Mouse (Mus musculus) urinary bladder, postnatal 36 days (tissue): Measurements from ENCODE around the gene Nav3.

ENCODE experiments used
- DNase-seq, 2 experiments: peaks; one replicate each; pipeline ENCODE4 v3.0.0; 2022; ENCODE audit warnings: low spot score in 2 of 2, mixed read lengths in 1 of 2

The Nav3 gene

DNA sequence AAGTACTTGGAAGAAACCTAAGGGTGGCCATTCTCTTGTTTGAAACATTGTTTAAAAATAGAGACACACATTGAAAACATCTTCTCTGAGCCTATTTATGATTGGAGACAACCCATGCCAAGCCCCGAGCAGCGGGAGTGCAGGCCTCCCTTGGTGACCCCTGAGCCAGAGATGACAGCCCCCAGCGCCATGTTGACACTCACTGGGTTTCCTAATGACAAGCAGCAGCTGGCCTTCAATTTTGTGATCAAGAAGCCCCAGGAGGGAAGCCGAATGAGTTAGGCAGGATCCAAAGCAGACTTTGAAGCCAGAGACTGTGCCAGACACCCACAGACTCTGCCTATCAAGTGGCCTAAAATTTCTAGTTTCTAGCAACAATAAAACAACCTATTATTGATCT lies 263.1 kb downstream of the Nav3 start:
- DNase-seq = no peak

DNA sequence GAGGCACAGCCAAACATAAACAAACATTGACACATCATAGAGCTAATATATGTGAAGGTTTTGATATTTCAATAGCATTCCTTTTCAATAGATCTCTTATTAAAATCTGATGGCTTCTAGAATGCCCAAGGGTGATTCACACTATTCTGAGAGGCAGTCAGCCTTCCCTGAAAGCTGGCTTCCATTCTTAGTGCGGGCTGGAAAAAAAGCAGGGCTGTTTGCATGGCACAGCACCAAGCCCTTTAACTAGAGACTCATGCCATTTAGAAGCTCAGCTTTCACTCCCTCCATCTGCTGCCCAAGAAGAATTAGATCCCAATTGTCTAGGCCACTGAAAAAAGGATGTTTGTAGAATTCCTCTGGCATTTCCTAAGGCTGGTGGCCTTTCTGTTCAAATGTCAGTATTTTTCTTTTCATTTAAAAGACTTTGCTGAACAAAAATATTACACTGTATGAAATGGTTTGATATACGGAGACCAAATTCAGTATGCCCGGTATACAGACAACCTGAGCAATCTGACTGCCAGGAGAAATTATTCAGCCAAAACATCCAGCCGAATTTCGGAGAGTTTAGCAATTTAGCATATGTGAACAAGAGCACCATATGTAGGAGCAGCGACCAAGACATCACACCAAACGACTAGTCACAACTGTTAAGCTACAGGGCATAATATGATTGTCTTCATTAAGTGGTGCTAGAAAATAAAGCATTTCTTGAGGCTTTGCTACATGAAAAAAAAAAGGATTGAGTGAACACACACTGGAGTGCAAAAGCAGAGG lies 263.8 kb downstream of the Nav3 start:
- DNase-seq = no peak

DNA sequence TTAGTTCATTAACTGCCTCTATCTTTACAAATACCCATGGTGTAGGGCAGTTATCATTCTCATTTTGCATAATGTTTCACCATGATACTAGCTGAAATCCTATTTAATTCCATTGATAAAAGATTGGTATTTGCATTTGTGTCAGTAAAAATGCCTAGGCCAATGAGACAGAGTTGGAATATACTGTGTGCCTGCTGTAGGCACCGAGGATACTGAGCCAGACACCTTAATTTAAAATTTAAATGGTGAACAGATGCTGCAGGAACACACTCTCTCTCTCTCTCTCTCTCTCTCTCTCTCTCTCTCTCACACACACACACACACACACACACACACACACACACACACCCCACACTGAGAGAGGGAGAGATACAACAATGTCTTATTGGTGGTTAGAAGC lies 269.8 kb downstream of the Nav3 start:
- no peak for DNase-seq

DNA sequence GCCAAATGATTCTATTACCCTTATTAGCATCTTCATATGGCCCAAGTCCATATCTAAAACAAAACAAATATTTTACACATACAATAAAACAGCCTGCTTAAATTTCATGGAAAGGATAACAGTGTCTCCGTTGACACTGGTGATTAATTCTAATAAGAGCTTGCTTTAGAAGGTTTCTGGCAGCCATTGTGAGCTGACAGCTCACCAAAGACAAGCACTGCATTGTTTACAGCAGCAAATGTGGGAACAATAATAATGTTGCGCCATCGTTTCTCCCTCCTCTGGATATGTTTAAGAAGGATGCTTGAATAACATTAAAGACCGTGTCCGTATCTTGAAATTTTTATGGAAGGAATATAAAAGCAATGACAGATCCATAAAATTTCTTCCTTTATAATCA lies 280.1 kb downstream of the Nav3 start:
- no peak for DNase-seq

DNA sequence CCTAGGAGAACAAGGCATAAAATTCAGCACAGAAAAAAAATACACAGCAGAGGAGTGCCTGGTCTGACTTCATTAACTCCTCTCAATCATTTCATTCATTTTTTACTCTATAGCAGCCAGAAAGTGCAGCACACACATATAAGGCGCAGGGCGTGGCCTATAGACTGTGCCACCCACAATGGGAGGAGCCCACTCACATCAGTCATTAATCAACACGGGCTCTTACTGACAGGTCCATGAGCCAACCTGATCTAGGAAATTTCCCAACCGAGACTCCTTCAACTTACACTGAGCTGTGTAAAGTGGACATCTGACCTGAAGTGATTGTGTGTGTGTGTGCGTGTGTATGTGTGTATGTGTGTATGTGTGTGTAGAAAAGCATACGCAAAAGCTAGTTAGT lies 286.6 kb downstream of the Nav3 start:
- DNase-seq = no peak

DNA sequence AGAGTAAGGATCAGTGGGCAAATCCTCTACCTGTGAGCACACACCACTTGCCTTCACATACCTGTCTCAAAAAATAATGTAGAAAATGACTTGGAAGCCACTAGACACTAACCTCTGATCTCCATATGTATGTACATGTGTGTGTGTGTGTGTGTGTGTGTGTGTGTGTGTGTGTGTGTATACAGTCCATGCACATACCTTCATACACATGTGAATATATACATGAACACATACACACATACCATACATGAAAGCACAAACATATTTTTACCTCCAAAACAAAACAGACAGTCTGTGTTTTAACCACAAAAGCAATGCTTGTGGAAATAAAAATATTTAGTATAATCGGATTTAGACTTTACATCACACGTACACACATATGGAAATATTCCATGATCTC lies 287.1 kb downstream of the Nav3 start:
- no peak for DNase-seq

DNA sequence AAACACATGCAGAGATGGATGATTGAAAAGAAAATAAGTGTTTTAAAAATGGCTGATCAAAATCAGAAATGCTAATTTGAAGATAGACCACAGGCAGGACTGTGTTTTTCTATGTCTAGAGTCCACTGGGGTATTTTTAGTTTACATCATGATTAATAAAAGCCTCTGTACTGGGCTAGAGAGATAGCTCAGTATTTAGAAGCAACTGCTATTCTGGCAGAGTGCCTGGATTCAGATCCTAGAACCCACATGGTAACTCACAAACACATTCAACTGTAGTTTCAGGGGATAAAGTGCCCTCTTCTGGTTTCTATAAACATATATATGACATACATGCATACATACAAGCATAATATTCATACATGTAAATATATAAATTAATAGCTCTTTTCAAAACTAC lies 293.4 kb downstream of the Nav3 start:
- no peak for DNase-seq

DNA sequence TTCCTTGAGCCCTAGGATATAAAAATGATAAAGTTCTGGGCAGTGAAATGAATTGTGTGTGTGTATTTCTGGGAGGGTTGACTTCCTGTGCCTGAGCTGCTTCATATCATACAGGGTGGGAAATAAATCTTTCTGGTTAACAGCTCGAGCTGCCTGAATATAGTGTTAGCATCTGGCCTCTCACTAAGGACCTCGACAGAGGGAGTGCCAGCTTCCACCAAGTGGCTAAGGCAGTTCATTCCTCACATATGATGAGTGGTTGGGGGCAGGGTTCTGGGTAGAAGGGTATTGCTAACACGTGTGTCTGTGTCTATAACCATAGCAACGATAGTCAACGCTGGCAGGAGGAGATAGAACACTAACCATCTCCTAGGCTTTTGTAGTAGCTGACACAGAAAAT lies 295.1 kb downstream of the Nav3 start:
- DNase-seq = no peak

DNA sequence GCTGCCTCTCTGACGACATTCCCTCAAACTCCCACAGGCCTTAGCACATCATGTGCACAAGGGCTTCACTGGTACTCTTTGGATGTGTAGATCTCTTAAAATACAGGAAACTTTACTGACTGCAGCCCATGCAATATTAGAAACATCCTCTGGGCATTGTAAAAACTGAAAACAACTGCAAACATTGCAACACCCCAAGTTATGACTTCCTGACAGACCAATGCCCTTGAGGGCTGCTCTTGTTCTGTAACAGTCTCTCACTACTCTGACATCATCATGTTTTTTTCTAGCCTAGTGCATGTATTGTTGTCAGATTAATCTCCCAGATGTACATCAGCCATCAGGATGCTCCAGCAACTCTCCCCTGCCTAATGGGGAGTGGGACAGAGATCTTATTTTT lies 296.5 kb downstream of the Nav3 start:
- DNase-seq = no peak

DNA sequence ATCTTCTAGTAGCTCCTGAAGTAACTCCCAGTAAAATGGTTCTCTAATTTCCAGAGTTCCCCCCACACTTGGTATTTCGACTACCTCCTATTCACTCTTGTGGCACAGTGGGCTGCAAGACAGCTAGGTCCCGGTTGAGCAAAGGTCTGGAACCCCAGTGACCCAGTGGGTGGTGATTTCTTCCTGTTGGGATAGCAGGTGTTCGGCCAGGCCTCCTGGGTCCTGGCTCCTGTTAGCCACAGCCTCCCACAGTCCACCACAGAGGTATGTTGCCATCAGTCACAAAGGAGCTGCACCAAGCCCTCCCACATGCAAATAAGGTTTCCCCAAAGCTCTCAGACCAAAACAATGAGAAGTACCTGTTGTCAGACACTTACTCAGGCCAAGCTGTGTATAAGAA lies 297.9 kb downstream of the Nav3 start:
- no peak for DNase-seq

DNA sequence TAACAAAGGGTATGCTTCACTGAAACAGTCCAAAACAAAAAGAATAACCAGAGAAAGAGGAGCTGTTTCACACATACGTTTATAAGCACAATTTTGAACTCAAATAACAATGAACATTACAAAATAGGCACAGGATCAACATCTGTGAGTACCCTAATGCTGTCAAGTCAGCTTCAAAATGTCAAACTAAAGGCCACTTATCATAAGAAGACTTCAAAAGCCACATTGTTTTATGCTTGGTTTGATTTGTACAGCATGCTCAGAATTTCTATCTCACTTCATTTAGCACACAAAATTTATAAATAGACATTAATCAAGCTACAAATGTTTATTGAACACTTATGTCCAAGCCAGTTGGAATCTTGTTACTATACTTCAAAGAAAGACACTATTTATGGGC lies 299.6 kb downstream of the Nav3 start:
- DNase-seq = no peak

DNA sequence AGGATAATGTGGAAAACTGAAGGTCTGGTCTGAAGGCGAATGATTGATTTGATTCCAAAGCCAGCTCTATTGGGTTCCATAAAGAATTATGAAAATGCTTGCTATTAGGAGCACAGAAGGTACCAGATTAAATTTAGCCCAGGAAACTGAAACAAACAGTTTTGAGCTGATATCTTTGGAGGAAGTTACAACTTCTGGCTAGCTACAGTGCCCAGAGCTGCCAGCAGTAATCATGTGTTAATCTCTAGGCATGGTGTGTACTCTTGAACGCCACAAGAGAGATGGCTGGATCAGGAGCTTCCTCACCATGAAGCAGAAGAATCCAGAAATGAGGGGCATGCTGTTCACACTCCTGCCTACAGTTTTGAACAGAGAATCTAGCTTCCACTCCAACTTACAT lies 300.5 kb downstream of the Nav3 start:
- no peak for DNase-seq

DNA sequence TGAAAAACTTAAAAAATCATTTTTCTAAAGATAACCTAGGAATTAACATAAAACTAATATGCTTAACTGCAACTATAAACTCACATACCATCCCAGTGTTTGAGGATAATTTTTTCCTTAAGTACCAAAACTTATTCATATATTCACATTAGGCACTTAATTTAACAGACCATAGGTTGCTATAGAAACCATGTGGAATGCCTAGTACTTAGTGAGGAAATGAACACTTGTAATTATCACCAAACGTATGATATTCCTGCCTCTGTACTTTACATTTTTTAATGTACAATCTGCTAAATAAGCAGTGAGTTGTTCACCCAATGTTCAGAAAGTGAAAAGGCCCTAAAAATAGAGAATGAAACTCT lies 301.1 kb downstream of the Nav3 start:
- DNase-seq = no peak

DNA sequence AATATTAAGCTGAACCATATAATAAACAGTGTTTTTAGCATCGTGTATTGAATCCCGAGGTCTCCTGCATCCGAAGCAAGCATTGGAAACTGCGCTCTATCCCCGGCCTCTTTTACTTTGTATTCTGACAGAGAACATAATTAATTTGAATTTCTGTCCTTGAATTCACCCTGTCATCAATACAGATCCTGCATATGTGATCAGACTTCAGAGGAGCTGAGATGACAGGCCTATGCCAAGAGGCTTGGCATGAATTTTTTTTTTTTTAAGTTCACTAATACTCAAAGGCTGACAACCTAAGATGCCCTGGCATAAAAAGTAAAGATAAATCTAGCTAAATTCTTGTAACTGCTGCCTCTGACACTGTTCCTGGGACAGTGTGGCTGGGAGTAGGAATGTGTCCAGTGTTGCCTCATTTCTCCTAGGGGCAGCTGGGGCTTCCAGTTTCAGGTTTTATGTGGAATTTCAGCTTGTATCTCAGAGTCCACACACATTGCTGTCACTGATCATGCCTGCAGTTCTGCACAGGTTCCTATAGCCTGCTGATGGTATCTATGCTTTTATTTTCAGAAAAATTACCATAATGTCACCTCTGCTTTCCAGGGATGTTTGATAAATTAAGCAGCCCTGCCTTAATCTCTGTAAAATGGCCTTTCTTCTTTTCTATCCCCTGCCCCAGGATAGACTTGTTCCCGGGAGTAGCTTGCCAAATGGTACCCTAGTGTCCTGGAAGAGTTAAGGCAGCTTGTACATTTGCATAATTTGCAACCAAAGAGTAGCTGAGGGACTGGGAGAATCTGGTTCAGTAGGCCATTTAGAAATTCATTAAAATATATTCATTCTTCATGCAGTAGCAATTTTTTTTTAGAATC lies 301.8 kb downstream of the Nav3 start:
- DNase-seq = no peak

DNA sequence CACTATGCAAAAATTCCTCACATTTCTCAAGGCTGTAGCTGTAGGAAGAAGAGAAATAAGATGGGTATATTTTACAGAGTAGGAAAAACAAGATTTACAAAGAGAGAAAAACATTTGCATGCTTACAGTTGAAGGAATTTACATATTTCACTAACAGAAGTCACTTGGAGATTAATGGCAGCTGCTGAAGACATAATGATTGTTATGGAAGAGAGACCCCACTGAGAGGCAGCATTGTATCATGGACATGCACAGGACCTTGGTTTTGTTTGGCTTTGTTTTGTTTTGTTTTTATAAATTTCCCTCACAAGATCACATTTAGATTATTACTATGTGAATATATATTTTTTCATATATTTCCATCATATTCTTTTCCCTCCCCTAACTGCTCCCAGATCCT lies 335.4 kb downstream of the Nav3 start:
- DNase-seq = no peak

DNA sequence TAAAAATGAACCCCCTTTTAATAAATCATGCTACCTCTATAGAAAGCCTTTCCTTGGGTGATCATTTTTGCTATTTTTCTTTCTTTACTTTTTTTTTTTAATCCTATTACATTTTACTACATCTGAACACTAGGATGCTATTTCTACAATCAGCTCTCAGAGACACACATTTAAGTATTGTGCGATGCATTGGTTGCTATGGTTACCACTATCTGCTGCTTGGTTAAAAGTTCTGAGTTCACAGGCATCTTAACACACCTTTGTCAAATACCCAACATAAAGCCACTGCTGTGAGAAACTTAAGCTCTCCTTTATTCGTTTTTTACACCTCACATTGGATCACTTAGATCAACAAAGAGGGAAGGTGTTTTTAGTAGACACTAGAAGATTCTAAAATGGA lies 338.7 kb downstream of the Nav3 start:
- no peak for DNase-seq

DNA sequence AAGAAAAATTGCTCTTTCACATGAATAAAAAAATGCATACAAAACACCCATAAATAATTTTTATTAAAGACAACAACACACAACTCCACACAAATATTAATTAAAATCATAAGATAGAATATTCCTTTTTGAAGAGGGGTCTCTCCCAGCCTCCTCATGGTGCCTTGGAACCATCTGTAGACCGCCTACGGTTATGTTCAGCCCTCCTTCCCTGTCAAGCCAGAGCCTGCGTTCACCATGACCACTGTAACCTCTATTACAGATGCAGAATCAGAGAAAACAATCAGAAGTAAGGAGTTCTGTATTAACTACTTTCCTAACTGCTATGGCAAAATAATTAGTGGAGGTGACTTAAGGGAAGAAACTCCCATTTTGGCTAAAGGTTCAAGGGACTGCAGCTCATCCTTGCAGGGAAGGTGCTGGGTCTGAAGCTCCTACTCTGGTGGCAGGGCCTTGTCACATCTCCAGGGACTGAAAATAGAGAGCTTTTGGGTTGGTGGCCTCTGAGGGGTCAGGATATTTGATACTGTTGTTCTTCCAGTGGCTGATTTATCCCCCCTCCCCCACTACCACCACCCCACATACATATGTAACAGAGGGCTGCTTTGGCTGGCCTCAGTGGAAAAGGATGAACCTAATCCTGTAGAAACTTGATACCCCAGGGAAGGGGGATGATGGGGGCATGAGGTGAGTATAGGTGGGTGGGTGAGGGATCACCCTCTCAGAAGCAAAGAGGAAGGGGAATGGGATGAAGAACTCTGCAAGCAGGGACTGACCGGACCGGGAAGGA lies 343.1 kb downstream of the Nav3 start:
- DNase-seq = no peak

DNA sequence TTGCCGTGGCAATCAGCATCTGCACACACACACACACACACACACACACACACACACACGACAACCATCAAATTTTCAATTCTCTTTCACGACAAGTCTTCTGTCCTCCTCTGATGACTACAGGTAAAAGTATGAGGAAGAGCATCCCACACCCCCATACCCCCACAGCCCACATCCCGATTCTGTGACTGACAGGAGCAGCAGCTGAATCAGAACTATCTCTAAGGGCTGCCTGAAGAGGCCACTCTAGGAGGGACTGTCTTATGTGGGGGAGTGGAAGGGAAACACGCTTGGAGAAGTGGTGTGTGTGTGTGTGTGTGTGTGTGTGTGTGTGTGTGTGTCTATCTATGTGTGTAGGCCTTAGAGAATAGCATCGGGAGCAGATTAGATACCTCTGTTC lies 352.7 kb downstream of the Nav3 start:
- no peak for DNase-seq

DNA sequence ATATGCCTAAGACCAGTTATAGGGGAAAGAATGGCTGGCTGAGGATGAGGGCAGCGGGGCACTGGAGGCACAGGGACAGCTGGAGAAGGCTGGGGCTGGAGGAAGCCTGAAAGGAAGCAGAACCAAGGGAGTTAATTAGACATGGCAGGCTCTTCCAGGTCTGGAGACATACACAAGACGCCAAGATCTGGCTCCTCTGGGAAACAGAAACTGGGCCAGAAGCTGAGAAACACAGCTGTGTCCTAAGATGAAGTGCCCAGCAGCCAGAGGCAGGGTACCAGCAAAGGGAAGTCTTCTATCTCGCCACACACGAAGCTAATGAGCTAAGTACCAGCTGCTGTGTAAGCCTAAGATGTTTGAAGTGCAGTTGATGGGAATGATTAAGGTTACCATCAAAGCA lies 353.8 kb downstream of the Nav3 start:
- no peak for DNase-seq

DNA sequence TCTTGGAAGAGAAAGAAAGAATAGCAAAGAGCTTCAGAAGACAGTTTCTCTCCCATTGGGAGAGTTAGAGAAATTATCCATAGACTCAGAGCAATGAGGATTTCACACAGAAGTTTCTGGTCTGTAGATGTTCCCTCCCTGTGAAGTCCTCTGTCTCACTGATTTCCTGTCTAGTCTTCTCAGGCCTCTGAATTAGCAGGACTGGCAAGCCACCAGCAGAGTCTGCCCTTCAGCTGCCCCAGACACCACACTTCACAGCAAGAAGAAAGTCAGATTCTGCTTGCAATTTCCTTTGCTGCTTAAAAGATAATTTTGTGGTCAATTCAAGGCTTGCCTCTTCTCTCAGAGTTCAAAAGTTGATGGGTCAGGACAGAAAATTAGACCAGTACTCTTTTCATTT lies 361.6 kb downstream of the Nav3 start:
- DNase-seq = no peak

DNA sequence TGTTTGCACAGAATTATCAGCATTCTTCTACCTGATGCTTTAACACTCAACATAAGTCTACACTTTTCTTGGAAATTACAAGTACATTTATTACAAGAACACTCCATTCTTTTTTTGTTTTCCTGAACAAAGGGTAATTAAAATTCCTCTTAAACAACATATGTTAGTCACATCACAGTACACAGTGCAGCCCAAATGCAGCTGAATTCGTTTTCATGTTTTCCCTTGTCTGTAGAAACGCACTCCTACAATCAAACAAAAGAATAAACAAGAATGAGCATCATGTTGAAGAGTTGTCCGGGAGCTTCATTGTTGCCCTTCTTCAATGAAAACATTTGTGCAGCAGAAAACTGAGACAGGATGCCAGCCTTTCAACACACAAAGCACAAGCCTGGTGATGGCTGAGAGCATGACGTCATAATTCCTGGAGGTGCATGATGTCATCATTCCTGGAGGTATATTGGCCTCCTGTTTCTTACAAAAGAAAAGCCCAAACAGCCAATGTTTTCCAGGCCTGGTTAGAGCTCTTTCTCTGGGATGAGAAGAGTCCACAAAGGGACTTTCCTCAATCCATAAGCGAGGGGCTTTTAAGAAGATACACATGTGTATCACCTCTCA lies 367.5 kb downstream of the Nav3 start:
- DNase-seq = no peak

DNA sequence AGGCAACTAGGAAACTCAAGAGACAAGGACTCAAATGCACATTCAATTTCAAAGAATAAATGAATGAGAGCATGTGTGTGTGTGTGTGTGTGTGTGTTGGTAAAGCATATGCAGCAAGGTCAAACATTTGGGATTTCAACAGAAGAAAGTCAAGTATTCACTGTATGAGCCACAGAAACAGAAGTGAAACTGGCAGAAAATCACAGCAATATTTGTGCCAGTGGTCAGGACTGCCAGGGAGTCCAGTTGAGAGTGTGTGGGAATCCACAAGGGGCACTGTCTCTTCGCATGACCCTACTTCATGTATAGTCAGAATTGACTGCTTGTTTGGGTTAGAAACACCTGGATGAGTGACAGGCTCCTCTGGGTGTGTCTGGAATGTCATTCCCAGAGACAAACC lies 370.1 kb downstream of the Nav3 start:
- DNase-seq = no peak
